Comparison of ENCODE assay signal across 18 mouse cellular contexts in the genomic region with DNA sequence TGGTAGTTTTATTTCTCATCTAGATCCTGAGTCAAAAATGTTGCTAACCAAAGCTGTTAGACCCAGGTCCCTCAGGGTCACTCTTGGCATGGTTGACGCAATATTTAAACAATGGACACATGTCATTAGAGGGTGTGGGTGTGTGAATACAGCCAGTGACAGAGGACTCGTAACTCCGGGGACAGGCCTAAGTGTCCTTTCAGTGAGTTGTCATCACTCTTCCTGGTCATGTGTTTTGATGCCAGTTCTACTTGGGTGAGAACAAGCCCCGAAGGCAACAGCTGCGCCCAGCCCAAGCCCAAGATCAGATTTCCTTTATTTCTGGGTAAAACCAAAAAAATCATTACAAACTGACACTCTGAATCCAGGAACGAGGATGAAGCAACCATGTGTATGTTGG.
A peak's percentile ranks its signal among the peaks of the same experiment; 100 is the strongest.
DNase-seq lines count a peak whose midpoint lies in the region; ATAC-seq and TF ChIP-seq lines count a peak whose summit lies in the region.
"Had no signal": no experiment of that assay in that cellular context is flagged by ENCODE, and none has a peak within 500 bp of the region (broad histone marks: within the 10 kb centered on the region; RNA-seq: fewer than 3 reads in every experiment).

No protein-coding gene starts in this region.

- no peak for TF ChIP-seq EP300 in liver, postnatal 0 days (IDR thresholded peaks at IDR 0.05; ENCODE audit: low read depth)
- no peak for TF ChIP-seq EP300 in heart, postnatal 0 days (IDR thresholded peaks at IDR 0.05; ENCODE audit: low read depth)

- peaks cover 22% of the 10 kb centered on the region for H3K4me1 ChIP-seq in heart, embryonic 12.5 days (replicated peaks)
- no peaks in the 10 kb centered on the region for H3K4me1 ChIP-seq in liver, postnatal 0 days (ENCODE audit: insufficient read depth)
- no peaks in the 10 kb centered on the region for H3K4me1 ChIP-seq in liver, embryonic 12.5 days
- H3K4me1 ChIP-seq in heart, postnatal 0 days (ENCODE audit: control insufficient read depth, insufficient read depth) = peaks cover 14% of the 10 kb centered on the region
- peaks cover 7% of the 10 kb centered on the region for H3K4me1 ChIP-seq in midbrain, embryonic 10.5 days
- H3K4me1 ChIP-seq: embryonic facial prominence, embryonic 12.5 days; forebrain, embryonic 15.5 days; hindbrain, embryonic 15.5 days had no signal

- H3K9ac ChIP-seq in heart, embryonic 12.5 days = no peak overlapping the region
- no peak overlapping the region for H3K9ac ChIP-seq in liver, postnatal 0 days (replicated peaks)
- no peak overlapping the region for H3K9ac ChIP-seq in liver, embryonic 12.5 days
- H3K9ac ChIP-seq in heart, postnatal 0 days (replicated peaks; ENCODE audit: low read depth, low read length) = no peak overlapping the region
- H3K9ac ChIP-seq: embryonic facial prominence, embryonic 12.5 days; forebrain, embryonic 15.5 days; hindbrain, embryonic 15.5 days had no signal

- no peak overlapping the region for H3K4me3 ChIP-seq in heart, embryonic 12.5 days
- H3K4me3 ChIP-seq in liver, postnatal 0 days (ENCODE audit: low read depth, low read length) = no peak overlapping the region
- H3K4me3 ChIP-seq in liver, embryonic 12.5 days = no peak overlapping the region
- H3K4me3 ChIP-seq in heart, postnatal 0 days (ENCODE audit: low read depth, low read length) = no peak overlapping the region
- H3K4me3 ChIP-seq in midbrain, embryonic 10.5 days = no peak overlapping the region
- H3K4me3 ChIP-seq: embryonic facial prominence, embryonic 12.5 days; forebrain, embryonic 15.5 days; hindbrain, embryonic 15.5 days had no signal

- no peak for DNase-seq in heart, postnatal 25 days (ENCODE audit: low spot score)
- DNase-seq in liver, postnatal 0 days = no peak
- DNase-seq in heart, postnatal 0 days (ENCODE audit: low spot score) = peak; percentile 62
- no peak for DNase-seq in spleen, postnatal 36 days (ENCODE audit: low spot score in 2 of 2)
- no peak for DNase-seq in midbrain, embryonic 10.5 days (ENCODE audit: low spot score)
- DNase-seq: adrenal gland, adult 8-10 months; adrenal gland, postnatal 36 days; cerebellum, adult 11 months; cerebellum, adult 8-10 months; cerebellum, postnatal 14 days; gastrocnemius, postnatal 36 days; kidney, adult 2 months had no signal

- TF ChIP-seq CTCF in liver, postnatal 0 days (IDR thresholded peaks at IDR 0.05; ENCODE audit: low read depth) = no peak
- no peak for TF ChIP-seq CTCF in heart, postnatal 0 days (IDR thresholded peaks at IDR 0.05; ENCODE audit: low read depth)

- 0 out of 2 replicates have a peak, but pooled peaks cover 8% of the 10 kb centered on the region for H3K9me3 ChIP-seq in heart, embryonic 12.5 days (replicated peaks)
- no peaks in the 10 kb centered on the region for H3K9me3 ChIP-seq in liver, postnatal 0 days (ENCODE audit: low read length)
- H3K9me3 ChIP-seq in liver, embryonic 12.5 days (replicated peaks) = no peaks in the 10 kb centered on the region
- no peaks in the 10 kb centered on the region for H3K9me3 ChIP-seq in heart, postnatal 0 days (replicated peaks; ENCODE audit: control insufficient read depth, low read length)
- no peaks in the 10 kb centered on the region for H3K9me3 ChIP-seq in midbrain, embryonic 10.5 days (replicated peaks)
- H3K9me3 ChIP-seq: embryonic facial prominence, embryonic 12.5 days; forebrain, embryonic 15.5 days; hindbrain, embryonic 15.5 days had no signal

- peaks cover 8% of the 10 kb centered on the region for H3K27me3 ChIP-seq in heart, embryonic 12.5 days (replicated peaks)
- H3K27me3 ChIP-seq in liver, postnatal 0 days (ENCODE audit: insufficient read depth, low read length) = no peaks in the 10 kb centered on the region
- no peaks in the 10 kb centered on the region for H3K27me3 ChIP-seq in liver, embryonic 12.5 days (replicated peaks)
- H3K27me3 ChIP-seq in heart, postnatal 0 days (ENCODE audit: control insufficient read depth, insufficient read depth, low read length) = no peaks in the 10 kb centered on the region; the same call in 1 of the 2 replicates
- H3K27me3 ChIP-seq in midbrain, embryonic 10.5 days (ENCODE audit: low read depth, poor library complexity, severe bottlenecking) = no peaks in the 10 kb centered on the region
- H3K27me3 ChIP-seq: embryonic facial prominence, embryonic 12.5 days; forebrain, embryonic 15.5 days; hindbrain, embryonic 15.5 days had no signal

- intact Hi-C loops in heart, postnatal 25 days (cut with DNase I) = loop anchor here (5.0 kb wide), 2 partner anchors 37 to 72 kb away; no protein-coding TSS in a partner anchor

- WGBS in heart, embryonic 12.5 days = 48% methylated on average over 6 of the region's 6 CpGs
- 61% methylated on average over 6 of the region's 6 CpGs for WGBS in liver, postnatal 0 days (ENCODE audit: insufficient replicate concordance)
- WGBS in liver, embryonic 12.5 days (ENCODE audit: insufficient replicate concordance) = 60% methylated on average over 6 of the region's 6 CpGs
- WGBS in heart, postnatal 0 days = 28% methylated on average over 6 of the region's 6 CpGs
- 88% methylated on average over 6 of the region's 6 CpGs for WGBS in midbrain, embryonic 10.5 days

- H3K36me3 ChIP-seq in heart, embryonic 12.5 days = no peaks in the 10 kb centered on the region
- H3K36me3 ChIP-seq in liver, postnatal 0 days (replicated peaks; ENCODE audit: insufficient read depth, low read length) = no peaks in the 10 kb centered on the region
- H3K36me3 ChIP-seq in liver, embryonic 12.5 days = no peaks in the 10 kb centered on the region
- no peaks in the 10 kb centered on the region for H3K36me3 ChIP-seq in heart, postnatal 0 days (replicated peaks; ENCODE audit: control insufficient read depth, insufficient read depth, low read length)
- H3K36me3 ChIP-seq in midbrain, embryonic 10.5 days = no peaks in the 10 kb centered on the region
- H3K36me3 ChIP-seq: embryonic facial prominence, embryonic 12.5 days; forebrain, embryonic 15.5 days; hindbrain, embryonic 15.5 days had no signal

- no peak overlapping the region for H3K27ac ChIP-seq in heart, embryonic 12.5 days (ENCODE audit: poor library complexity, severe bottlenecking)
- no peak overlapping the region for H3K27ac ChIP-seq in liver, postnatal 0 days (ENCODE audit: low read depth)
- H3K27ac ChIP-seq in liver, embryonic 12.5 days = no peak overlapping the region
- no peak overlapping the region for H3K27ac ChIP-seq in heart, postnatal 0 days (ENCODE audit: low read depth)
- H3K27ac ChIP-seq in midbrain, embryonic 10.5 days (replicated peaks) = no peak overlapping the region
- H3K27ac ChIP-seq: embryonic facial prominence, embryonic 12.5 days; forebrain, embryonic 15.5 days; hindbrain, embryonic 15.5 days had no signal

- peak; percentile 61 for ATAC-seq in heart, embryonic 12.5 days (ENCODE audit: insufficient number of reproducible peaks, low FRiP score)
- peak; percentile 97 for ATAC-seq in liver, postnatal 0 days
- no peak for ATAC-seq in liver, embryonic 12.5 days
- ATAC-seq in heart, postnatal 0 days (ENCODE audit: insufficient read depth, low read depth) = peak; percentile 91
- ATAC-seq: forebrain, embryonic 15.5 days; intestine, embryonic 16.5 days had no signal

- H3K4me2 ChIP-seq in heart, embryonic 12.5 days = no peak overlapping the region
- no peak overlapping the region for H3K4me2 ChIP-seq in liver, postnatal 0 days (ENCODE audit: low read depth, low read length)
- H3K4me2 ChIP-seq in liver, embryonic 12.5 days = no peak overlapping the region
- H3K4me2 ChIP-seq in heart, postnatal 0 days (ENCODE audit: low read depth, low read length) = no peak overlapping the region
- H3K4me2 ChIP-seq: embryonic facial prominence, embryonic 12.5 days; forebrain, embryonic 15.5 days; hindbrain, embryonic 15.5 days had no signal
